Mouse (Mus musculus): ENCODE data around the gene Ehd3.

- no peak for TF ChIP-seq CTCF (IDR thresholded peaks at IDR 0.05; ENCODE audit: control insufficient read depth, insufficient read depth, insufficient read length)
- TF ChIP-seq MAX (IDR thresholded peaks at IDR 0.05): no peak
- no peak for TF ChIP-seq USF1 (IDR thresholded peaks at IDR 0.05; ENCODE audit: low read depth)
- TF ChIP-seq CEBPB (IDR thresholded peaks at IDR 0.05; ENCODE audit: low read depth): no peak
- TF ChIP-seq MYOG (IDR thresholded peaks at IDR 0.05; ENCODE audit: control insufficient read depth, extremely low read depth, insufficient read length): no peak
- TF ChIP-seq FOSL1 (IDR thresholded peaks at IDR 0.05; ENCODE audit: insufficient read depth, low read length, poor library complexity, severe bottlenecking): no peak
- no peak for TF ChIP-seq MYOD1 (IDR thresholded peaks at IDR 0.05; ENCODE audit: control insufficient read depth, insufficient read length, low read depth)
Observed at GRCm38 (mm10) chr17:73786642-73787311, 17.2 kb upstream of the Ehd3 start.
